Comparison of ENCODE assay signal across 29 mouse cellular contexts in genomic region chr17:47056476-47056875, GRCm38 (mm10). TPM values are rescaled to one million over a fixed set of nuclear protein-coding genes. Genes with fewer than 3 reads are reported as not detected.
DNase-seq lines count a peak whose midpoint lies in the region; ATAC-seq lines count a peak whose summit lies in the region.
"Had no signal": no experiment of that assay in that cellular context is flagged by ENCODE, and none has a peak within 500 bp of the region (broad histone marks: within the 10 kb centered on the region; RNA-seq: fewer than 3 reads in every experiment).

No protein-coding gene starts in this region.

- DNase-seq in midbrain, embryonic 11.5 days (ENCODE audit: low spot score, missing footprints), result peak; percentile 62
- peak; percentile 85 for DNase-seq in A20 (ENCODE audit: low read depth, low spot score)
- DNase-seq in R1 (ENCODE audit: low read depth, low spot score), result peak; percentile 72
- DNase-seq in testis, postnatal 14 days (ENCODE audit: low spot score), result peak; percentile 45
- no peak for DNase-seq in retina, embryonic 14.5 days (ENCODE audit: low spot score)
- DNase-seq: adrenal gland, adult 8-10 months; adrenal gland, postnatal 14 days; adrenal gland, postnatal 36 days; B cell, adult 2 months; cerebellum, adult 11-12 months; cerebellum, adult 2 months; cerebellum, adult 9-11 months; cerebellum, postnatal 14 days; cerebellum, postnatal 36 days; embryo, embryonic 11 days; forebrain, postnatal 0 days had no signal

- no peaks in the 10 kb centered on the region for H3K27me3 ChIP-seq in midbrain, embryonic 11.5 days (ENCODE audit: control insufficient read depth, insufficient read depth, low read length)
- no peaks in the 10 kb centered on the region for H3K27me3 ChIP-seq in midbrain, embryonic 13.5 days
- H3K27me3 ChIP-seq in forebrain, embryonic 15.5 days, result no peaks in the 10 kb centered on the region
- H3K27me3 ChIP-seq: CH12.LX; embryonic facial prominence, embryonic 13.5 days; embryonic facial prominence, embryonic 15.5 days; forebrain, embryonic 12.5 days; Patski had no signal

- H3K9ac ChIP-seq in midbrain, embryonic 11.5 days (ENCODE audit: low read length), result no peak overlapping the region
- H3K9ac ChIP-seq in midbrain, embryonic 13.5 days (replicated peaks), result no peak overlapping the region
- no peak overlapping the region for H3K9ac ChIP-seq in forebrain, embryonic 15.5 days (replicated peaks)
- H3K9ac ChIP-seq: embryonic facial prominence, embryonic 13.5 days; embryonic facial prominence, embryonic 15.5 days; forebrain, embryonic 12.5 days; forebrain, postnatal 0 days had no signal

- no peaks in the 10 kb centered on the region for H3K36me3 ChIP-seq in midbrain, embryonic 11.5 days (ENCODE audit: control insufficient read depth, insufficient read depth, low read length)
- H3K36me3 ChIP-seq in midbrain, embryonic 13.5 days, result no peaks in the 10 kb centered on the region
- H3K36me3 ChIP-seq in forebrain, embryonic 15.5 days, result no peaks in the 10 kb centered on the region
- H3K36me3 ChIP-seq: embryonic facial prominence, embryonic 13.5 days; embryonic facial prominence, embryonic 15.5 days; forebrain, embryonic 10.5 days; forebrain, embryonic 12.5 days; G1E had no signal

- H3K4me1 ChIP-seq in midbrain, embryonic 11.5 days (ENCODE audit: control insufficient read depth, insufficient read depth, low read length), result no peaks in the 10 kb centered on the region
- H3K4me1 ChIP-seq in midbrain, embryonic 13.5 days (replicated peaks), result no peaks in the 10 kb centered on the region
- H3K4me1 ChIP-seq in forebrain, embryonic 15.5 days, result no peaks in the 10 kb centered on the region
- H3K4me1 ChIP-seq: forebrain, embryonic 10.5 days; forebrain, embryonic 12.5 days had no signal

- ATAC-seq in midbrain, embryonic 11.5 days (ENCODE audit: low FRiP score), result no peak
- no peak for ATAC-seq in midbrain, embryonic 13.5 days
- ATAC-seq in forebrain, embryonic 15.5 days (replicated peaks), result no peak
- ATAC-seq: activated CD4-positive, CD25-positive, alpha-beta regulatory T cell, adult 4 months; CD4-positive, CD25-positive, alpha-beta regulatory T cell, adult 4 months; forebrain, embryonic 14.5 days; forebrain, postnatal 0 days; Patski had no signal

- H3K4me2 ChIP-seq in midbrain, embryonic 11.5 days, result no peak overlapping the region
- H3K4me2 ChIP-seq in midbrain, embryonic 13.5 days (replicated peaks), result no peak overlapping the region
- no peak overlapping the region for H3K4me2 ChIP-seq in forebrain, embryonic 15.5 days (replicated peaks)
- H3K4me2 ChIP-seq: embryonic facial prominence, embryonic 13.5 days; embryonic facial prominence, embryonic 15.5 days; forebrain, embryonic 12.5 days had no signal

- no peak overlapping the region for H3K4me3 ChIP-seq in midbrain, embryonic 11.5 days (ENCODE audit: low read depth, low read length)
- H3K4me3 ChIP-seq in midbrain, embryonic 13.5 days (replicated peaks), result no peak overlapping the region
- H3K4me3 ChIP-seq in forebrain, embryonic 15.5 days, result no peak overlapping the region
- H3K4me3 ChIP-seq: embryonic facial prominence, embryonic 13.5 days; embryonic facial prominence, embryonic 15.5 days; erythroblast, embryonic 14.5 days; forebrain, embryonic 10.5 days; forebrain, embryonic 12.5 days had no signal

- H3K9me3 ChIP-seq in midbrain, embryonic 11.5 days (ENCODE audit: control insufficient read depth, low read length), result peaks cover 5% of the 10 kb centered on the region; the same call in 1 of the 2 replicates
- peaks cover 4% of the 10 kb centered on the region; the same call in 1 of the 2 replicates for H3K9me3 ChIP-seq in midbrain, embryonic 13.5 days
- H3K9me3 ChIP-seq in forebrain, embryonic 15.5 days, result no peaks in the 10 kb centered on the region
- H3K9me3 ChIP-seq: forebrain, embryonic 12.5 days had no signal

- H3K27ac ChIP-seq in midbrain, embryonic 11.5 days (ENCODE audit: low read depth, low read length), result no peak overlapping the region
- H3K27ac ChIP-seq in midbrain, embryonic 13.5 days, result no peak overlapping the region
- H3K27ac ChIP-seq in forebrain, embryonic 15.5 days (replicated peaks), result no peak overlapping the region
- H3K27ac ChIP-seq: embryonic facial prominence, embryonic 13.5 days; embryonic facial prominence, embryonic 15.5 days; forebrain, embryonic 10.5 days; forebrain, embryonic 12.5 days had no signal

- WGBS in midbrain, embryonic 11.5 days, result 88% methylated on average over 6 of the region's 6 CpGs
- 76% methylated on average over 6 of the region's 6 CpGs for WGBS in midbrain, embryonic 13.5 days
- 81% methylated on average over 6 of the region's 6 CpGs for WGBS in forebrain, embryonic 15.5 days

RNA-seq across cellular contexts. Expression of gene Ubr2, which starts 46.1 kb away (rescaled TPM):
- 18.1 and 18.7 TPM in 2 replicates for polyA plus RNA-seq in midbrain, embryonic 11.5 days (2014; fragmentation: Nextera tagmentation; extraction: Ambion mirVana)
- 16.7 and 18.0 TPM in 2 replicates for polyA plus RNA-seq in midbrain, embryonic 13.5 days (2015; fragmentation: Nextera tagmentation; extraction: Ambion mirVana)
- 17.3 and 17.4 TPM in 2 replicates for polyA plus RNA-seq in forebrain, embryonic 15.5 days (2015; fragmentation: Nextera tagmentation; extraction: Ambion mirVana)
